Mouse (Mus musculus) kidney, embryonic 14.5 days (tissue): Measurements from ENCODE around the gene Ttc28. TPM values are rescaled to one million over a fixed set of nuclear protein-coding genes. Genes with fewer than 3 reads are reported as not detected.

Experiments
- ATAC-seq: fragments of 200-750 bp; cut with Nextera tagmentation; 2 replicates; pipeline ENCODE4 v1.8.0; 2017; ENCODE audit warnings: moderate number of reproducible peaks, mild to moderate bottlenecking, moderate TSS enrichment, moderate library complexity; ENCODE audit not compliant: low FRiP score, low TSS enrichment
- H3K27ac ChIP-seq: fragments of 300-500 bp; sonication (generic); 2 replicates; pipeline ENCODE4 v1.5.1; 2014; ENCODE audit warnings: low read depth, mild to moderate bottlenecking, low read length, moderate library complexity, mixed read lengths
- H3K27me3 ChIP-seq: fragments of 300-500 bp; sonication (generic); 2 replicates; pipeline ENCODE4 v1.6.1; 2014; ENCODE audit warnings: mild to moderate bottlenecking, low read length; ENCODE audit not compliant: control insufficient read depth, insufficient read depth
- H3K36me3 ChIP-seq: fragments of 300-500 bp; sonication (generic); 2 replicates; pipeline ENCODE4 v1.6.1; 2014; ENCODE audit warnings: low read length, mixed read lengths; ENCODE audit not compliant: control insufficient read depth, insufficient read depth
- H3K4me1 ChIP-seq: fragments of 300-500 bp; sonication (generic); 2 replicates; pipeline ENCODE4 v1.6.1; 2014; ENCODE audit warnings: low read length, mixed read lengths; ENCODE audit not compliant: control insufficient read depth, insufficient read depth
- H3K4me2 ChIP-seq: fragments of 300-500 bp; sonication (generic); replicated peaks from 2 replicates; pipeline ENCODE4 v1.6.1; 2014; ENCODE audit warnings: low read depth, mild to moderate bottlenecking, low read length
- H3K4me3 ChIP-seq: fragments of 300-500 bp; sonication (generic); 2 replicates; pipeline ENCODE4 v1.5.1; 2014; ENCODE audit warnings: mild to moderate bottlenecking, low read length
- H3K9ac ChIP-seq: fragments of 300-500 bp; sonication (generic); 2 replicates; pipeline ENCODE4 v1.6.1; 2014; ENCODE audit warnings: low read depth, mild to moderate bottlenecking, low read length, moderate library complexity
- H3K9me3 ChIP-seq: fragments of 300-500 bp; sonication (generic); 2 replicates; pipeline ENCODE4 v1.6.1; 2016; ENCODE audit warnings: low read length; ENCODE audit not compliant: control insufficient read depth
- WGBS: fragments of 180-500 bp; shearing (Covaris S2); extraction: QIAGEN DNeasy Blood & Tissue Kit; methylation state at CpG from one replicate; pipeline ENCODE4 v1.1.7; 2014; 5-methylcytosine and 5-hydroxymethylcytosine counted together
- polyA plus RNA-seq: library from polyadenylated mRNA; unstranded; fragments of >200 nt; fragmentation: Nextera tagmentation; extraction: Ambion mirVana; gene quantifications from 2 replicates; pipeline ENCODE4 v1.2.1, GENCODE M21; 2014

Gene Ttc28
- polyA plus RNA-seq, 1 experiment from 2014 or later, result 24.7 TPM

- ATAC-seq, result peak; percentile 90
- H3K36me3 ChIP-seq, result no peaks in the 10 kb centered on the region
- no peaks in the 10 kb centered on the region for H3K9me3 ChIP-seq
- H3K4me3 ChIP-seq, result no peak overlapping the region
- no peaks in the 10 kb centered on the region for H3K27me3 ChIP-seq
- no peak overlapping the region for H3K4me2 ChIP-seq
- peaks cover 21% of the 10 kb centered on the region for H3K4me1 ChIP-seq
- H3K27ac ChIP-seq, result no peak overlapping the region; the same call in 1 of the 2 replicates
- WGBS, result 23% methylated on average over 10 of the region's 10 CpGs
- no peak overlapping the region for H3K9ac ChIP-seq
Observed at GRCm38 (mm10) chr5:111120705-111121420, 241.3 kb downstream of the Ttc28 start.

- no peak overlapping the region for H3K9ac ChIP-seq
- no peaks in the 10 kb centered on the region for H3K27me3 ChIP-seq
- no peak for ATAC-seq
Observed at GRCm38 (mm10) chr5:111122332-111123049, 242.9 kb downstream of the Ttc28 start.

GRCm38 (mm10) chr5:111123050-111123746 is 243.6 kb downstream of the Ttc28 start:
- H3K9ac ChIP-seq, result no peak overlapping the region
- H3K4me1 ChIP-seq, result peaks cover 10% of the 10 kb centered on the region; the same call in 1 of the 2 replicates
- H3K4me3 ChIP-seq, result no peak overlapping the region
- H3K36me3 ChIP-seq, result no peaks in the 10 kb centered on the region
- WGBS, result 58% methylated on average over 12 of the region's 12 CpGs
- no peaks in the 10 kb centered on the region for H3K27me3 ChIP-seq
- no peak for ATAC-seq
- H3K9me3 ChIP-seq, result no peaks in the 10 kb centered on the region
- no peak overlapping the region for H3K4me2 ChIP-seq
- H3K27ac ChIP-seq, result no peak overlapping the region

More at GRCm38 (mm10) chr5:111122332-111123049, 242.9 kb downstream of the Ttc28 start:
- Histone ChIP-seq H3K27ac (no peak overlapping the region), H3K4me1 (peaks cover 16% of the 10 kb centered on the region), H3K36me3 (no peaks in the 10 kb centered on the region), H3K4me3 (no peak overlapping the region), H3K4me2 (no peak overlapping the region), H3K9me3 (no peaks in the 10 kb centered on the region)
- 82% methylated on average over 9 of the region's 9 CpGs for WGBS

GRCm38 (mm10) chr5:111124620-111125200 is 245.1 kb downstream of the Ttc28 start:
- WGBS, result 78% methylated on average over 7 of the region's 7 CpGs
- Histone ChIP-seq H3K36me3 (no peaks in the 10 kb centered on the region), H3K4me1 (peaks cover 10% of the 10 kb centered on the region; the same call in 1 of the 2 replicates), H3K9me3 (no peaks in the 10 kb centered on the region), H3K4me2 (no peak overlapping the region), H3K27ac (no peak overlapping the region), H3K27me3 (no peaks in the 10 kb centered on the region), H3K9ac (no peak overlapping the region), H3K4me3 (no peak overlapping the region)
- ATAC-seq, result no peak

GRCm38 (mm10) chr5:111125746-111126145 is 246.1 kb downstream of the Ttc28 start:
- Histone ChIP-seq H3K27me3 (no peaks in the 10 kb centered on the region), H3K4me1 (peaks cover 7% of the 10 kb centered on the region; the same call in 1 of the 2 replicates), H3K4me2 (no peak overlapping the region), H3K27ac (no peak overlapping the region), H3K4me3 (no peak overlapping the region), H3K36me3 (no peaks in the 10 kb centered on the region), H3K9ac (no peak overlapping the region), H3K9me3 (no peaks in the 10 kb centered on the region)
- no peak for ATAC-seq
- 82% methylated on average over 12 of the region's 12 CpGs for WGBS

- Histone ChIP-seq H3K27ac (no peak overlapping the region), H3K36me3 (no peaks in the 10 kb centered on the region), H3K4me1 (peaks cover 6% of the 10 kb centered on the region; the same call in 1 of the 2 replicates), H3K9ac (no peak overlapping the region), H3K9me3 (no peaks in the 10 kb centered on the region), H3K27me3 (no peaks in the 10 kb centered on the region), H3K4me3 (no peak overlapping the region), H3K4me2 (no peak overlapping the region)
- WGBS, result 76% methylated on average over 5 of the region's 5 CpGs
- no peak for ATAC-seq
Observed at GRCm38 (mm10) chr5:111127786-111128185, 248.2 kb downstream of the Ttc28 start.

GRCm38 (mm10) chr5:111130121-111130520 is 250.5 kb downstream of the Ttc28 start:
- Histone ChIP-seq H3K4me2 (no peak overlapping the region), H3K36me3 (no peaks in the 10 kb centered on the region), H3K9ac (no peak overlapping the region), H3K9me3 (no peaks in the 10 kb centered on the region), H3K27me3 (no peaks in the 10 kb centered on the region), H3K4me1 (peaks cover 4% of the 10 kb centered on the region; the same call in 1 of the 2 replicates), H3K4me3 (no peak overlapping the region), H3K27ac (no peak overlapping the region)
- 80% methylated on average over 8 of the region's 8 CpGs for WGBS
- ATAC-seq, result no peak

GRCm38 (mm10) chr5:111131561-111131960 is 252.0 kb downstream of the Ttc28 start:
- H3K9me3 ChIP-seq, result no peaks in the 10 kb centered on the region
- no peak for ATAC-seq
- H3K4me3 ChIP-seq, result no peak overlapping the region
- H3K27ac ChIP-seq, result no peak overlapping the region
- H3K27me3 ChIP-seq, result no peaks in the 10 kb centered on the region
- H3K36me3 ChIP-seq, result no peaks in the 10 kb centered on the region
- WGBS, result 91% methylated on average over 18 of the region's 18 CpGs
- H3K4me1 ChIP-seq, result peaks cover 9% of the 10 kb centered on the region; the same call in 1 of the 2 replicates
- H3K9ac ChIP-seq, result no peak overlapping the region
- H3K4me2 ChIP-seq, result no peak overlapping the region
